Mouse (Mus musculus) embryonic facial prominence, embryonic 13.5 days (tissue): ENCODE results near the gene Vmn1r232. TPM values are rescaled to one million over a fixed set of nuclear protein-coding genes. Genes with fewer than 3 reads are reported as not detected.

Experiments
- polyA plus RNA-seq: library from polyadenylated mRNA; unstranded; fragments of >200 nt; fragmentation: Nextera tagmentation; extraction: Ambion mirVana; gene quantifications from 2 replicates; pipeline ENCODE4 v1.2.1, GENCODE M21; 2015

Gene Vmn1r232
- polyA plus RNA-seq, 1 experiment from 2014 or later: not detected

Other genes starting within 250 kb of the Vmn1r232 start
- not detected in 2 replicates for gene Vmn1r226, start 236.9 kb downstream of the Vmn1r232 start, polyA plus RNA-seq
- gene Vmn1r227, start 189.9 kb downstream of the Vmn1r232 start, polyA plus RNA-seq: not detected in 2 replicates
- gene Vmn1r228, start 133.6 kb downstream of the Vmn1r232 start, polyA plus RNA-seq: not detected in 2 replicates
- not detected in 2 replicates for gene Vmn1r229, start 108.2 kb downstream of the Vmn1r232 start, polyA plus RNA-seq
- not detected in 2 replicates for gene Vmn1r230, start 79.3 kb downstream of the Vmn1r232 start, polyA plus RNA-seq
- gene Vmn1r231, start 14.6 kb downstream of the Vmn1r232 start, polyA plus RNA-seq: not detected in 2 replicates
- 371 and 387 TPM in 2 replicates for gene Ppp2r1a, start 25.6 kb upstream of the Vmn1r232 start, polyA plus RNA-seq
- not detected in 2 replicates for gene Vmn1r233, start 76.8 kb upstream of the Vmn1r232 start, polyA plus RNA-seq
- 17.8 and 23.0 TPM in 2 replicates for gene Zfp160, start 89.2 kb upstream of the Vmn1r232 start, polyA plus RNA-seq